Mouse (Mus musculus) adrenal gland, postnatal 14 days (tissue): ENCODE measurements around the gene Prn. TPM values are rescaled to one million over a fixed set of nuclear protein-coding genes. Genes with fewer than 3 reads are reported as not detected.

Source experiments
- DNase-seq: peaks from one replicate; pipeline ENCODE4 v3.0.0; 2021; ENCODE audit warnings: mixed read lengths
- total RNA-seq: library from RNA; stranded (reverse); gene quantifications from 2 replicates; pipeline ENCODE4 v1.2.3, GENCODE M21; 2021

Gene Prn
- total RNA-seq, 1 experiment from 2014 or later = 1.1 TPM

DNA sequence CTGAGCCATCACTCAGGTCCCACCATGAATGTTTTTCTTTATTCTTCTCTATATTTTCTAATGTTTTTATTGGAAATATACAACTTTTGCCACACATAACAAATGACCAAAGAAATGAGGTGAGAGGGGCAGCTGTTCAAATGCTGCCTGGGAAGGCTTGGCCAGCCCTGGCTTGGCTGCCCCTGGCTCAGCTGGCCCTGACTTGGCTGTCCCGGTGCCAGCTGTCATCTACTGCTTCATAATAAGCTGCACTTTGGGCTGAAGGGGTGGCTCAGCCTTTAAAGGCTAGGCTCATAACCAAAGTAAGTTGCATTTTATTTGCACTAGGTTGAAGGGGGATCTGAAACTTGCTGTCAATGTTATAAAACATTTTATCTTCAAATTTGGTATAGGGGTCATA, 2.9 kb upstream of the Prn start:
- DNase-seq = peak; percentile 73

DNA sequence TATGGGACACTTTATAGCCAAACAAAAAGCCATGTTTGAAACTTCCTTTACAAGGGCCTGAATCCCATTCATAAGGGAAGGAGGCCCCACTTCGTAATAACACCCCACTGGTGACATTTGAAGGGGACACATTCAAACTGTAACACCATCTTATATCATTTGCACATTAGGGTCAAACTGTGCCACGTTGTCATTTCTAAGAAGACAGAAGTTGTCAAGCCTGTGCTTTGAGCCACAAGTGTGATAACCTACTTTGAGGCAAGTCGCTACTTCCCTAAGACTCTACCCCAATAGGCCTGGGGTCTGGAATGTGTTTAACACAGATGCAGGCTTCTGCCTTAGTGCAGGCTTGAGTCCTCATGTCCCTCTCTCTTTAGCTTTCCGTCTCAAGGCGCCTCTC, 2.4 kb upstream of the Prn start:
- no peak for DNase-seq

DNA sequence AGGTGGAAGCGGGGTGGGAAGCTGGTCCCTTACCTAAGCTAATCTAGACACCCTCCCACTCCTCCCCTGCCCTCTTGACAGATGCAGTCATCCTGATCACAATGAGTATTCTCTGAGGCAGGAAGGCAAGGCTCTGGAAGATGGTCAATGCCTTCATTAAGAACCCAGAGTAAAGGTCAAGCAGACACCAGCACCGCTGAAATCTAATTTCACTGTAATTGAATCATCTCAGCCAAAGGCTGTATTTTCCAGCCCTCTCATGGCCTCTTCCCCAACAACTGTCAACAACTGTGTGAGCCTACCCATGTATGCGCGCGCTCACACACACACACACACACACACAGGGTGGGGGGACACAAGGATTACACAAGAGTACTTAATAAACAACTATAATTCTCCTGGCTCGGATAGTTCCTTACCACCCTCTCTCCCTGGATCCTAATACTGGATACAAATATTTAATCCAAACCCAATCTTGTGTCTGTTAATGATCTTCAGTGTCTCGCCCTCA, 1.4 kb upstream of the Prn start:
- no peak for DNase-seq

DNA sequence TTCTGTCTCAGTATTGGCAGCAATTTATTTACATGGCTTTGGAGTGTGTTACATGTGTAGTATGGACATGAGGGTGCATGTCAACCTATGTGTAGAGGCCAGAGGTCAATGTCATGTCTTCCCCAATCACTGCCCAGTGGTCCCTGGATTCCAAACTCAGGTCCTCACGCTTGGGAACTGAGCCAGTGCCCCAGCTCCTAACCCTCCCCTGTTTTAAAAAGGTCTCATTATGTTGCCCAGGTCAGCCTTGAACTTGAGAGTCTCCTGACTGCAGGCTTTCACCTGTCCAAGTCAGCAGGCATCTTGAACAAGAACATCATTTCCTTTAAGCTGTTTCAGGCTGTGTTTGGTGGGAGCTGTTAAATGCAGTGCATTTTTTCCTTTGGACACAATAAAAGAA, 851 bp upstream of the Prn start:
- DNase-seq = no peak

- no peak for DNase-seq
Measured at GRCm38 (mm10) chr2:131910847-131911246, 1.1 kb downstream of the Prn start.

DNA sequence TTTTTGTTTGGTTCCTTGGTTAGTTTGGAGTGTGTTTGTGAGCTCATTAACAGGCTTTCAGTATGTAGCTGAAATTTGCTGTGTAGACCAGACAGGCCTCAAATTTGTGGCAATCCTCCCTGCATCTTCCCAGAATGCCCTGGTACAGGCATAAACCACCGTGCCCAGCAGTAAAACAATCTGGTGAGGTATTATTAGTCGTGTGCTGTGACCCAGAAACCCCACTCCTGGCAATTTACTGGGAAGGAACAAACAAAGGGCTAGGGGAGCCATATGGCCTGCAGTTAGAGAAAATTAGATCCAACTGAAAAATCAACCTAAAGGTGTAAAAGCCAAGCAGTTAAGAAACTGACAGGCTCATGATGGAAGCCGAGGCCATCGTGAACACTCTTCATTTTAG, 1.6 kb downstream of the Prn start:
- no peak for DNase-seq

GRCm38 (mm10) chr2:131912526-131913258, 2.9 kb downstream of the Prn start:
- no peak for DNase-seq

- DNase-seq = no peak
Measured at GRCm38 (mm10) chr2:131932275-131932902, 22.6 kb downstream of the Prn start.

DNA sequence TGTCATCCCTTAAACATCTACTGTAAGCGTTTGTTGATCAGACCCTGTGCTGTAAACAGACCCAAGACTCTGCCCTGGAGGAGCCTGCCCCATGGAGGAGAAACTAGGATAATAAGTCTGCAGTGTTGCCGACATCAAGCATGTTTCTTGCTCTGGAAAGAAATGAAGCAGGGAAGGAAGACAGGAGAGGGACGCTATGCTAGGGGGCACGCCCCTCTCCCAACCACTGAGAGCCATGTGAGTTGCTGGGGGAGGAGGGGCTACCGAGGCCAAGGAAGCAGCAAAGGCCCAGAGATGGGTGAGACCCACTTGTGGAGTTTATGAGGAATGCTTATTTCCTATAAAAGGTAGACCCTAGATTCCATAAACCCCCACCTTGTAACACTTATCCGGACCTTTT, 23.3 kb downstream of the Prn start:
- no peak for DNase-seq

DNA sequence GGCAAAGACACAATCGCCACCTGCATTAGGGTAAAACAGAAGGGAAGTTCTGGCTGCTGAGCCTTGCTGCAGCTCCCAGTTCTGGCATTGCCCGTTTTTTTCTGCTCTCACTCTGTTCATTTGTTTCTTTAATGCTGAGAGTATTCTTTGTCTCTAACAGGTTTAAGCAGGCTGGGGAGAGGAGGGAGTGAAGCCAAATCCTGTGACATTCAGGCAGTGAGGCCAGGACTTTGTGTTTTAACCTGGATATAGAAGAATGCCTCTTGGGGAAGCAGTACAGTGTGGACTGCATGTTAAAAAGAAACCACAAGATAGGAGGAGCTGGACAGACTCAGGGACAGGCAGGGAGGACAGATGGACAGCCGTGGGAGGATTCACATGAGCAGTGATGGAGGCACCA, 23.8 kb downstream of the Prn start:
- DNase-seq = no peak

- DNase-seq = no peak
Measured at GRCm38 (mm10) chr2:131934243-131934642, 24.5 kb downstream of the Prn start.

DNA sequence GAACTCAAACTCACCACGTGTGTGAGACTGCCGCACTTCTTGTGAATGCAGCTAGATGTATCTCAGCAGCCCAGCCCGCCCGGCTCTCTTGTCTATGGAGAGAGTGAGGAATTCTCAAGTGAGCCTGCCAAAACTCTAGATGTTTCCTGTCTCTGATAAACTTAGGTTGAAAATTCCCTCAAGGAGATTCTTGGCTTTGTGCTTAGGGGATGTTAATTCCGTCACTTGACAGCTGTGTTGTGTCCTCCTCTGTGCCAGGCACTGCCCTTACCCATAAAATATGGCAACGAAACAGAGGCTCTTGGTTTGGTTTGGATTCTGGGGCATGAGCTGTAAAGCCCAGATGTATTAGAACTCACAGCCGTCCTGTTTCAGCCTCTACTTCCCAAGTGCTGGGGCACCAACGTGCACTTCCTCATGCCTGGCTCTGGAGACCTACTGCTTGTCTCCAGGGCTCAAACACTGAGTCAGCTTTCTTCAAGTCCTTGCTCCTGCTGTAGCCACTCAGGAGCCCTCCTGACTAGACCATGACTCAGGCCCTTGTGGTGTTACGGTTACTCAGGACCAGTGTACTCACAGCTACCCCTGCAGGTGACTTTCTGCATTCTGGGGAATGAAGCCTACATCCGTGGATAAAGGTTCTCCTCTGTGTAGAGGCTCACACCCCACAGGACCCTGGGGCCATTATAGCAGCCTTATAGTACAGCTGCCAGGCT, 25.8 kb downstream of the Prn start:
- DNase-seq = peak; percentile 72

DNA sequence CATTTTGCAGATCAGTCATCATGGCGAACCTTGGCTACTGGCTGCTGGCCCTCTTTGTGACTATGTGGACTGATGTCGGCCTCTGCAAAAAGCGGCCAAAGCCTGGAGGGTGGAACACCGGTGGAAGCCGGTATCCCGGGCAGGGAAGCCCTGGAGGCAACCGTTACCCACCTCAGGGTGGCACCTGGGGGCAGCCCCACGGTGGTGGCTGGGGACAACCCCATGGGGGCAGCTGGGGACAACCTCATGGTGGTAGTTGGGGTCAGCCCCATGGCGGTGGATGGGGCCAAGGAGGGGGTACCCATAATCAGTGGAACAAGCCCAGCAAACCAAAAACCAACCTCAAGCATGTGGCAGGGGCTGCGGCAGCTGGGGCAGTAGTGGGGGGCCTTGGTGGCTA, 26.7 kb downstream of the Prn start:
- DNase-seq = no peak

DNA sequence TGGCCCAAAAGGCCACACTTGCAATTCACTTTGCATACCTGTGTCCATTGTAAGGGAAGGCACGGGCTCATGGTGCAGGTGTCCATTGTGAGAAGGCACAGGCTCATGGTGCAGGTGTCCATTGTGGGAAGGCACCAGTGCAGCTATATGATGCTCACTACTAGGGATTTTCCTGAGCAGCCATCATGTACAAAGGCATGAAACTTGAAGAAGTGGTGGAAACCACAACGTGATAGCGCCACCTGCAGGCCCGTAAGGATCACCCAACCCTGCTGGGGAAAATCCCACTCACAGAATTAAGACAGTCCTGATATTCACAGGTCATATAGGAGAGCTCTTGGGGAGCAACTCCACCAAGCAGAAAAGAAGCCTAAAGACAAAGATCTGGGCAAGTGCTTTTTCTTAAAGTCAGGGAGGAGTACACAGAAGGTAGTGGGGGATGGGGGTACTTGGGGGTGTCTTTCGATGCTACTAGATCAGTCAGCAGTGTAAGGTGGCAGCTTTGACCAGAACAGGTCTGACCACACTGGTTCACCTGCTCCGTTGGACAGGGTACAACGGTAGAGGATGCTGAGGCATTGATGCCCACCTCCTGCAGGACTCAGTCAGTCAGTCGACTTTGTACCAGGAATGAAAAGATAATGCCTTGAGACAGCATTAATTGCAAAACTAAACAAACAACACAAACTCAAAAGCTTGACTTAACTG, 29.8 kb downstream of the Prn start:
- peak; percentile 75 for DNase-seq

- no peak for DNase-seq
Measured at GRCm38 (mm10) chr2:131940506-131940905, 30.7 kb downstream of the Prn start.

- DNase-seq = no peak
Measured at GRCm38 (mm10) chr2:131941501-131941900, 31.7 kb downstream of the Prn start.

- DNase-seq = no peak
Measured at GRCm38 (mm10) chr2:131944370-131944769, 34.6 kb downstream of the Prn start.

DNA sequence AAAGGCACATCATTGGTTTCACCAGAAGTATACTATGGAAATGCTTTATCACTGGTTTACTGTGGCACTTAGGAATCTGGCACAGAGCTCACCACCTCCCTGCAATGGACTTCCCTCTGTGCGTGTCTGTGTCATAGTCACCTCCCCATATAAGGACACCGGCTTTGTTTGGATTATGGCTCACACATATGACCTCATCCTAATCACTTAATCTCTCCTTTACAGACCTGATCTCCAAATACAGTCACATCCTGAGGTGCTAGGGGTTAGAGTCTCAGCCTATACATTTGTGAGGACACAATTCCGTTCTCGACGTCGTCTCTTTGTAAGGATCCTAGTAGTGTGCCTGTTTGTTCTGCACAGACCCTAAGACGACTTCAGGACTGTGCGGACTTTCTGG, 35.5 kb downstream of the Prn start:
- DNase-seq = no peak

- no peak for DNase-seq
Measured at GRCm38 (mm10) chr2:131945765-131946164, 36.0 kb downstream of the Prn start.

DNA sequence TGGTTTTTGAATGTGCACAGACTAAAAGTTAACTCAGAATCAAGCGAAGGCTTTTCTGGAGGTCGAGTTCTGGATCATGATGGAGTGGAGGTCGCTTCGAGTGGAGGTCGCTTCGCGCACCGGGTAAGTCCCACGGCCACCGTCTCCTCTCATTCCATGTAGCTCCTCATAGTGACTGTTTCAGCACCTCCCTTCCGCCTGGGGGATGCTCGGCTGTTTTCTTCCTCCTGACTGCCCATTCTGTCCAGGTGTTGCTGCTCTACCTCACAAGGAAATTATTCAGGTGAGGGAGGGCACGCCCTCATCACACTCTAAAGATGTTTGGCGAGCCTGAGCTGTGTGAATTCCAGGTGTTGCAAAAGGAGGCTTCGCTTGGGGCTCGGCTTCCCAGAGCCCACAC, 36.6 kb downstream of the Prn start:
- no peak for DNase-seq

- DNase-seq = no peak
Measured at GRCm38 (mm10) chr2:131948156-131948555, 38.4 kb downstream of the Prn start.

- no peak for DNase-seq
Measured at GRCm38 (mm10) chr2:131948916-131949639, 39.3 kb downstream of the Prn start.
